Comparison of ENCODE assay signal across 17 mouse cellular contexts in genomic region chr6:29925594-29926219, GRCm38 (mm10).
"Had no signal": no experiment of that assay in that cellular context is flagged by ENCODE, and none has a peak within 500 bp of the region (broad histone marks: within the 10 kb centered on the region; RNA-seq: fewer than 3 reads in every experiment).

No protein-coding gene starts in this region.

- H3K4me1 ChIP-seq: kidney, embryonic 15.5 days; midbrain, embryonic 12.5 days; midbrain, embryonic 15.5 days; neural tube, embryonic 12.5 days; neural tube, embryonic 15.5 days; stomach, embryonic 15.5 days had no signal

- H3K27ac ChIP-seq: kidney, embryonic 15.5 days; liver, embryonic 13.5 days; midbrain, embryonic 12.5 days; midbrain, embryonic 15.5 days; neural tube, embryonic 12.5 days; neural tube, embryonic 15.5 days; stomach, embryonic 15.5 days had no signal

- H3K27me3 ChIP-seq: midbrain, embryonic 12.5 days; midbrain, embryonic 15.5 days; neural tube, embryonic 12.5 days; neural tube, embryonic 15.5 days; stomach, embryonic 15.5 days had no signal

- H3K36me3 ChIP-seq: kidney, embryonic 15.5 days; liver, embryonic 13.5 days; midbrain, embryonic 12.5 days; midbrain, embryonic 15.5 days; neural tube, embryonic 12.5 days; neural tube, embryonic 15.5 days; stomach, embryonic 15.5 days had no signal

- DNase-seq: kidney, adult 8-10 months; kidney, postnatal 10 days; kidney, postnatal 36 days; layer of hippocampus, postnatal 36 days; liver, embryonic 13.5 days; lung, adult 2 months; lung, postnatal 36 days; retina, postnatal 1 day; right cerebral cortex, postnatal 25 days; spleen, adult 18-20 months; thymus, postnatal 36 days had no signal

- H3K4me3 ChIP-seq: kidney, embryonic 15.5 days; liver, embryonic 13.5 days; midbrain, embryonic 12.5 days; midbrain, embryonic 15.5 days; neural tube, embryonic 12.5 days; neural tube, embryonic 15.5 days; stomach, embryonic 15.5 days had no signal

- ATAC-seq: midbrain, embryonic 15.5 days had no signal
